Mouse (Mus musculus): Measurements from ENCODE around the gene Ints12. TPM values are rescaled to one million over a fixed set of nuclear protein-coding genes. Genes with fewer than 3 reads are reported as not detected.

The Ints12 gene
- total RNA-seq (2014; rRNA removed) (4.1 and 4.6 TPM in 2 replicates), polyA plus RNA-seq (2012; rRNA removed) (1.5 and 3.0 TPM in 2 replicates)

DNA sequence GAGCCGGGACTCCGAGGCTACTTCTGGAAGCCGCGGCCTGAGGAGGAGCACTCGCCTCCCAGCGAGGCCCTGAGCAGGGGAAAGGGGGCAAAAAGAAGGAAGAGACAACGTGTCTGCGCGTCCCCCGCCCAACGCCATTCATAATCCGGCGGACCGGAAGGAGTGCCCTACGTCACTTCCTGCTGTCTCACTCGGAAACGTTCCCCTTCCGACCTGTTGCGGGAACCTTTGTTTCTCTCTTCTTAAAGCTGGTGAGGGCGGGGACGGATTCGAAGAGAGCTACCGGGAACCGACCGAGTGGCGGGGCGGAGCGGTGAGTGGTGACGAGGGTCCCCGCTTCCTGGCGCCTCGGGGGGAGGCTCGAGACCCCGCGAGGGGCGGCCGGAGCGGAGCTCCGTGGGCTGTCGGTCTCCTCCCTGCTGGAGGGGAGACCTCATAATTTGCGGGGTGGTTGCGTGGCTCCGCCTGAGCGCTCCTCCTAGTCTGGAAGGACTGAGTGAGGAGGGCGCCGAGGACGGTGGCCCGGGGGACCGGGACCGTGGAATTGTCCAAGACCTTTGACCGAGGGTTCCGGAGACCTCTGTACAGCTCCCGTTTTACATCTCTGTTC is at the start of gene Ints12, which contains the start of gene Gstcd:
Ints12 (plus strand) TSS at position 177 of the 610 bp plus-strand sequence.
Gstcd (minus strand) TSS at position 370 of the 610 bp plus-strand sequence.
- Histone ChIP-seq H3K36me3 (ENCODE audit: control insufficient read depth, insufficient read depth, low read length) (peaks cover 2% of the 10 kb centered on the region; the same call in 1 of the 2 replicates), H3K27ac (replicated peaks; ENCODE audit: insufficient read depth, low read depth, low read length) (peak within 1 kb of the TSS; percentile 69), H3K4me3 (ENCODE audit: insufficient read depth, low read depth, low read length) (peak within 1 kb of the TSS; percentile 83), H3K79me2 (ENCODE audit: control insufficient read depth, insufficient read depth, low read length) (peaks cover 5% of the 10 kb centered on the region; the same call in 1 of the 2 replicates), H3K9ac (ENCODE audit: low read depth, low read length) (peak within 1 kb of the TSS; percentile 84), H3K27me3 (ENCODE audit: control insufficient read depth, insufficient read depth, low read length) (no peaks in the 10 kb centered on the region), H3K4me1 (ENCODE audit: control insufficient read depth, insufficient read depth, low read length) (peaks cover 6% of the 10 kb centered on the region; the same call in 1 of the 2 replicates)
- WGBS, result under 1% methylated on average over 53 of the region's 53 CpGs
- DNase-seq (ENCODE audit: extremely low read depth, low read depth, low spot score), result peak; percentile 82
- TF ChIP-seq POLR2A (IDR thresholded peaks at IDR 0.05; ENCODE audit: extremely low read depth, insufficient read depth, low read length) (peak; percentile 38; the same call in 1 of the 2 replicates), CTCF (IDR thresholded peaks at IDR 0.05; ENCODE audit: low read depth, low read length) (no peak)

DNA sequence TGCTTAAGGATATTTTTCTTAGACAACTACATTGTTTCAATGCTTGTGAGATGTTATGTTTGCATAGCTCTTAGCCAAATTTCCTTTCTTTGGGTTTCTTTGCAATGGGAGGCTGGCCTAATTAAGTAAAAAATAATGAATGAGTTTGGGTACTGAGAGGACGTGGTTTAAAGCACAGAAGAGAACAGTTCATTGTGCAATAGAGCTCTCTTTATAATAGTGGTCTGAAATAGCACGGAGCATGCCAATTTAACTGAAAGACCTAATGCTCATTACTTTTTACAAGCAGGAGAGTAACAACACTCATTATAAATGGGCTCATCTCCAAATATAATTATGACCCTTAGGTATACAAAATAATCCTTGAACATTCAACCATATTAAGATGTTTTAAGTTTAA is 39.6 kb upstream of the Ints12 start:
- Histone ChIP-seq H3K4me3 (ENCODE audit: insufficient read depth, low read depth, low read length) (no peak overlapping the region), H3K4me1 (ENCODE audit: control insufficient read depth, insufficient read depth, low read length) (no peaks in the 10 kb centered on the region), H3K27me3 (ENCODE audit: control insufficient read depth, insufficient read depth, low read length) (no peaks in the 10 kb centered on the region), H3K79me2 (ENCODE audit: control insufficient read depth, insufficient read depth, low read length) (no peaks in the 10 kb centered on the region), H3K9ac (ENCODE audit: low read depth, low read length) (no peak overlapping the region), H3K36me3 (ENCODE audit: control insufficient read depth, insufficient read depth, low read length) (no peaks in the 10 kb centered on the region; the same call in 1 of the 2 replicates), H3K27ac (replicated peaks; ENCODE audit: insufficient read depth, low read depth, low read length) (no peak overlapping the region)
- WGBS, result 88% methylated on average over 2 of the region's 2 CpGs
- TF ChIP-seq POLR2A (IDR thresholded peaks at IDR 0.05; ENCODE audit: extremely low read depth, insufficient read depth, low read length), result no peak
- TF ChIP-seq CTCF (IDR thresholded peaks at IDR 0.05; ENCODE audit: low read depth, low read length), result no peak
- no peak for DNase-seq (ENCODE audit: extremely low read depth, low read depth, low spot score)

DNA sequence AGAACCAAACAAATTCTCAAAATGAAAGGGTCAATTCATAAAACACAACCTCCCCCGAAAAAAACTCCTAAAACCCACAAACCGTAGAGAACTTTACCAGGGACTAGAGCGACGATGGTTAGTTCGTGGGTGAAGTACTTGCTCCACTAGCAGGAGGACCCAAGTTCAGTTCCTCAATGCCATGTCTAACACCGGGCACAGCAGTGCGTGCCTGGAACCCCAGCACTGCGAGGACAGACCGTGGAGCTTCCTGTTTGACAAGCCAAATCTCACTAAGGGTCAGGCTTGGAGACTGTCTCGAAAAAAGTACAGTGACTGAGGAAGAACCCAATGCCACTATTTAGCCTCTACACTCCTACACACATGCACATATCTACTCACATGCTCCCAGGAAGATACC is 16.1 kb upstream of the Ints12 start:
- DNase-seq (ENCODE audit: extremely low read depth, low read depth, low spot score), result no peak
- TF ChIP-seq POLR2A (IDR thresholded peaks at IDR 0.05; ENCODE audit: extremely low read depth, insufficient read depth, low read length), result no peak
- TF ChIP-seq CTCF (IDR thresholded peaks at IDR 0.05; ENCODE audit: low read depth, low read length), result no peak

DNA sequence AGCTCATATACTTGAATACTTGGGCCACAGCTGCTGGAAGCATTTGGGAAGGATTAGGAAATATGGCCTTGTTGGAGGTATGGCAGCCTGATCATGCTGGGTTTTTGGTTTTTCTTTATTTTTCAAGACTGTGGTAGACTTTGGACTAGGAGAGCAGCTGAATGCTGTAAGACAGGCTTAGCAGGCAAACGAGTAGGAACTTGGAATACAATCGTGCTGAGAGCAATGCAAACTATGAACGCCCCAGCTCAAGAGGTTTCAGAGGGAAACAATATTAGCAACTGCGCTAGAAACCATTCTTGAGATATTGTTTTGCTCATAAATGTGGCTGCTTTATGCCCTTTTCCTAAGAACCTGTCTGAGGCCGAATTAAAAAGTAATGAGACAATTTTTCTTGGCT is 8.9 kb upstream of the Ints12 start:
- 91% methylated on average over 5 of the region's 5 CpGs for WGBS
- Histone ChIP-seq H3K27ac (replicated peaks; ENCODE audit: insufficient read depth, low read depth, low read length) (no peak overlapping the region), H3K9ac (ENCODE audit: low read depth, low read length) (no peak overlapping the region), H3K79me2 (ENCODE audit: control insufficient read depth, insufficient read depth, low read length) (no peaks in the 10 kb centered on the region), H3K27me3 (ENCODE audit: control insufficient read depth, insufficient read depth, low read length) (no peaks in the 10 kb centered on the region), H3K36me3 (ENCODE audit: control insufficient read depth, insufficient read depth, low read length) (peaks cover 7% of the 10 kb centered on the region; the same call in 1 of the 2 replicates), H3K4me1 (ENCODE audit: control insufficient read depth, insufficient read depth, low read length) (no peaks in the 10 kb centered on the region), H3K4me3 (ENCODE audit: insufficient read depth, low read depth, low read length) (no peak overlapping the region)
- TF ChIP-seq POLR2A (IDR thresholded peaks at IDR 0.05; ENCODE audit: extremely low read depth, insufficient read depth, low read length), result no peak
- TF ChIP-seq CTCF (IDR thresholded peaks at IDR 0.05; ENCODE audit: low read depth, low read length), result no peak
- no peak for DNase-seq (ENCODE audit: extremely low read depth, low read depth, low spot score)

More for the DNA sequence above, 16.1 kb upstream of the Ints12 start:
- WGBS, result 85% methylated on average over 10 of the region's 10 CpGs
- Histone ChIP-seq H3K27ac (replicated peaks; ENCODE audit: insufficient read depth, low read depth, low read length) (no peak overlapping the region), H3K36me3 (ENCODE audit: control insufficient read depth, insufficient read depth, low read length) (peaks cover 3% of the 10 kb centered on the region), H3K4me3 (ENCODE audit: insufficient read depth, low read depth, low read length) (no peak overlapping the region), H3K9ac (ENCODE audit: low read depth, low read length) (no peak overlapping the region), H3K79me2 (ENCODE audit: control insufficient read depth, insufficient read depth, low read length) (no peaks in the 10 kb centered on the region), H3K27me3 (ENCODE audit: control insufficient read depth, insufficient read depth, low read length) (no peaks in the 10 kb centered on the region), H3K4me1 (ENCODE audit: control insufficient read depth, insufficient read depth, low read length) (no peaks in the 10 kb centered on the region)

DNA sequence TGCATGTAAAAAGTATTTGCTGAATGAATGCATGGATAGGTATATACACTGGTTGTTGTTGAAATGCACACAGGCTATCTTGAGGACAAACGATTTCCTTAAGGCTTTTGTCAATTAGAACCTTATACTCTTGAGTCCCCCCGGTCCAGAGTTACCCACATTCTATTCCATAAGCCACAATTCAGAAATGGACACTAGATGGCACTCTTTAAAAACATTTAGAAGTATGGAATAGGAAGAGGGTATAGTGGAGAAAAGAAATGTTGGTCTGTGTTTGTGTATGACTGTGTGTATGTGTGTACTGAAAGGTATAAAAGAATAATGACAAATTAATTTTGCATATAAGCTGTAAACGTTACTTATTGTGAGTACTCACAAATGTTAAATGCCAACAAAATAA is 5.8 kb upstream of the Ints12 start:
- WGBS, result 55% methylated on average over 3 of the region's 3 CpGs
- Histone ChIP-seq H3K36me3 (ENCODE audit: control insufficient read depth, insufficient read depth, low read length) (peaks cover 7% of the 10 kb centered on the region; the same call in 1 of the 2 replicates), H3K9ac (ENCODE audit: low read depth, low read length) (no peak overlapping the region), H3K4me3 (ENCODE audit: insufficient read depth, low read depth, low read length) (no peak overlapping the region), H3K27ac (replicated peaks; ENCODE audit: insufficient read depth, low read depth, low read length) (no peak overlapping the region), H3K79me2 (ENCODE audit: control insufficient read depth, insufficient read depth, low read length) (no peaks in the 10 kb centered on the region), H3K27me3 (ENCODE audit: control insufficient read depth, insufficient read depth, low read length) (no peaks in the 10 kb centered on the region), H3K4me1 (ENCODE audit: control insufficient read depth, insufficient read depth, low read length) (peaks cover 2% of the 10 kb centered on the region; the same call in 1 of the 2 replicates)
- TF ChIP-seq POLR2A (IDR thresholded peaks at IDR 0.05; ENCODE audit: extremely low read depth, insufficient read depth, low read length), result no peak
- peak; percentile 54 for TF ChIP-seq CTCF (IDR thresholded peaks at IDR 0.05; ENCODE audit: low read depth, low read length)
- DNase-seq (ENCODE audit: extremely low read depth, low read depth, low spot score), result peak; percentile 32
